In genomic region chr9:102689406-102689939, GRCm38 (mm10) we compare ENCODE assay signal across 8 mouse cellular contexts. TPM values are rescaled to one million over a fixed set of nuclear protein-coding genes. Genes with fewer than 3 reads are reported as not detected.
DNase-seq lines count a peak whose midpoint lies in the region; ATAC-seq and TF ChIP-seq lines count a peak whose summit lies in the region.

No protein-coding gene starts in this region.

- H3K79me2 ChIP-seq in liver, adult 2 months (ENCODE audit: control insufficient read depth, insufficient read depth, low read length), result no peaks in the 10 kb centered on the region

- DNase-seq in liver, adult 2 months (ENCODE audit: extremely low read depth, low read depth, low spot score), result no peak
- DNase-seq in liver, result no peak
- no peak for DNase-seq in forebrain, embryonic 11.5 days (ENCODE audit: low spot score)
- DNase-seq in thymus, postnatal 25 days, result no peak
- no peak for DNase-seq in urinary bladder, postnatal 10 days (ENCODE audit: low spot score)

- no peak for TF ChIP-seq POLR2A in liver, adult 2 months (IDR thresholded peaks at IDR 0.05; ENCODE audit: extremely low read depth, insufficient read depth, low read length)

- H3K4me1 ChIP-seq in liver, adult 2 months (ENCODE audit: control insufficient read depth, insufficient read depth, low read length), result no peaks in the 10 kb centered on the region
- H3K4me1 ChIP-seq in forebrain, embryonic 11.5 days (replicated peaks; ENCODE audit: control insufficient read depth, insufficient read depth, low read length), result peaks cover 21% of the 10 kb centered on the region; the same call in 1 of the 2 replicates
- H3K4me1 ChIP-seq in liver, embryonic 12.5 days, result no peaks in the 10 kb centered on the region
- peaks cover 37% of the 10 kb centered on the region for H3K4me1 ChIP-seq in neural tube, embryonic 15.5 days

- H3K27me3 ChIP-seq in liver, adult 2 months (ENCODE audit: control insufficient read depth, insufficient read depth, low read length), result peaks cover 6% of the 10 kb centered on the region; the same call in 1 of the 2 replicates
- no peaks in the 10 kb centered on the region for H3K27me3 ChIP-seq in forebrain, embryonic 11.5 days (ENCODE audit: control insufficient read depth, insufficient read depth, low read length)
- H3K27me3 ChIP-seq in liver, embryonic 12.5 days (replicated peaks), result peaks cover 49% of the 10 kb centered on the region
- no peaks in the 10 kb centered on the region for H3K27me3 ChIP-seq in neural tube, embryonic 15.5 days (replicated peaks)

- no peaks in the 10 kb centered on the region for H3K9me3 ChIP-seq in forebrain, embryonic 11.5 days (ENCODE audit: control insufficient read depth, low read length)
- H3K9me3 ChIP-seq in liver, embryonic 12.5 days (replicated peaks), result no peaks in the 10 kb centered on the region
- H3K9me3 ChIP-seq in neural tube, embryonic 15.5 days (replicated peaks), result no peaks in the 10 kb centered on the region

- peak; percentile 10; the same call in 1 of the 2 replicates for ATAC-seq in forebrain, embryonic 11.5 days (replicated peaks; ENCODE audit: low FRiP score)
- ATAC-seq in liver, embryonic 12.5 days, result no peak
- peak; percentile 82 for ATAC-seq in neural tube, embryonic 15.5 days (ENCODE audit: low FRiP score)
- ATAC-seq in megakaryocyte-erythroid progenitor cell, adult 5-6 weeks (replicated peaks; ENCODE audit: low FRiP score, low TSS enrichment, poor library complexity, severe bottlenecking), result no peak

- no peaks in the 10 kb centered on the region for H3K36me3 ChIP-seq in liver, adult 2 months (ENCODE audit: control insufficient read depth, insufficient read depth, low read length)
- H3K36me3 ChIP-seq in forebrain, embryonic 11.5 days (ENCODE audit: control insufficient read depth, insufficient read depth, low read length), result no peaks in the 10 kb centered on the region
- no peaks in the 10 kb centered on the region for H3K36me3 ChIP-seq in liver, embryonic 12.5 days
- H3K36me3 ChIP-seq in neural tube, embryonic 15.5 days, result no peaks in the 10 kb centered on the region

- TF ChIP-seq CTCF in liver, adult 2 months (IDR thresholded peaks at IDR 0.05; ENCODE audit: low read depth, low read length), result no peak

- WGBS in liver, adult 2 months, result 14% methylated on average over 13 of the region's 13 CpGs
- WGBS in forebrain, embryonic 11.5 days, result 2% methylated on average over 13 of the region's 13 CpGs
- WGBS in liver, embryonic 12.5 days (ENCODE audit: insufficient replicate concordance), result 10% methylated on average over 13 of the region's 13 CpGs
- 1% methylated on average over 13 of the region's 13 CpGs for WGBS in neural tube, embryonic 15.5 days

- peak overlapping the region; percentile 57 for H3K9ac ChIP-seq in liver, adult 2 months (ENCODE audit: low read depth, low read length)
- peak overlapping the region; percentile 64 for H3K9ac ChIP-seq in forebrain, embryonic 11.5 days (ENCODE audit: low read length)
- H3K9ac ChIP-seq in liver, embryonic 12.5 days, result no peak overlapping the region
- peak overlapping the region; percentile 58 for H3K9ac ChIP-seq in neural tube, embryonic 15.5 days (replicated peaks)

- peak overlapping the region; percentile 36 for H3K4me3 ChIP-seq in liver, adult 2 months (ENCODE audit: insufficient read depth, low read depth, low read length)
- peak overlapping the region; percentile 41 for H3K4me3 ChIP-seq in forebrain, embryonic 11.5 days (ENCODE audit: low read depth, low read length)
- H3K4me3 ChIP-seq in liver, embryonic 12.5 days, result peak overlapping the region; percentile 52
- peak overlapping the region; percentile 47 for H3K4me3 ChIP-seq in neural tube, embryonic 15.5 days (replicated peaks)

- H3K27ac ChIP-seq in liver, adult 2 months (replicated peaks; ENCODE audit: insufficient read depth, low read depth, low read length), result no peak overlapping the region
- peak overlapping the region; percentile 79 for H3K27ac ChIP-seq in forebrain, embryonic 11.5 days (ENCODE audit: low read depth, low read length)
- H3K27ac ChIP-seq in liver, embryonic 12.5 days, result no peak overlapping the region
- peak overlapping the region; percentile 93 for H3K27ac ChIP-seq in neural tube, embryonic 15.5 days (replicated peaks)

- H3K4me2 ChIP-seq in forebrain, embryonic 11.5 days (ENCODE audit: low read depth, low read length, severe bottlenecking), result peak overlapping the region; percentile 72
- peak overlapping the region; percentile 71 for H3K4me2 ChIP-seq in liver, embryonic 12.5 days
- H3K4me2 ChIP-seq in neural tube, embryonic 15.5 days, result peak overlapping the region; percentile 71

RNA-seq across cellular contexts. Expression of gene Amotl2, which starts 27.0 kb away (rescaled TPM):
- total RNA-seq in liver, adult 2 months (2014; rRNA removed), result 19.9 and 21.5 TPM in 2 replicates
- 9.2 and 14.0 TPM in 2 replicates for polyA plus RNA-seq in liver, adult 2 months (2012; rRNA removed)
- polyA plus RNA-seq in forebrain, embryonic 11.5 days (2014; fragmentation: Nextera tagmentation; extraction: Ambion mirVana), result 72.4 and 73.4 TPM in 2 replicates
- polyA plus RNA-seq in liver, embryonic 12.5 days (2016; fragmentation: Nextera tagmentation; extraction: Ambion mirVana), result 10.4 and 11.5 TPM in 2 replicates
- polyA plus RNA-seq in neural tube, embryonic 15.5 days (2015; fragmentation: Nextera tagmentation; extraction: Ambion mirVana), result 41.5 and 57.0 TPM in 2 replicates
- not detected in 2 replicates for total RNA-seq in megakaryocyte-erythroid progenitor cell, adult 5-6 weeks (2014; fragmentation: Nextera tagmentation)
- total RNA-seq in megakaryocyte-erythroid progenitor cell, adult 5-6 weeks (2017), result not detected in 2 replicates

Comparison
In these comparisons a context has a peak if more than half of its experiments do, and no peak if none do; other contexts are left out.
1. H3K27ac ChIP-seq: peak in forebrain, embryonic 11.5 days (single experiment) and neural tube, embryonic 15.5 days (single experiment); none in liver, adult 2 months (single experiment) and liver, embryonic 12.5 days (single experiment).
2. ATAC-seq: peak in forebrain, embryonic 11.5 days (single experiment) and neural tube, embryonic 15.5 days (single experiment); none in liver, embryonic 12.5 days (single experiment) and megakaryocyte-erythroid progenitor cell, adult 5-6 weeks (single experiment).
3. Peak in every context shown above with its lines, with median percentiles within 50 percentile points of each other: H3K4me3 ChIP-seq and H3K4me2 ChIP-seq.